Mouse (Mus musculus) lung, postnatal 4 days (tissue): ENCODE results near the gene Kcnn1.
"Not testable (repeated sequence)": the region's sequence is repeated elsewhere in the genome, so short reads cannot be mapped to it uniquely, and the experiment has no call there.

Experiments used
- DNase-seq, 2 experiments: peaks; one replicate each; pipeline ENCODE4 v3.0.0; 2021

The Kcnn1 gene

GRCm38 (mm10) chr8:70862824-70863641 is at the start of gene Kcnn1:
Gene Kcnn1, minus strand, starts transcription at chr8:70863258.
- DNase-seq: no peak

DNA sequence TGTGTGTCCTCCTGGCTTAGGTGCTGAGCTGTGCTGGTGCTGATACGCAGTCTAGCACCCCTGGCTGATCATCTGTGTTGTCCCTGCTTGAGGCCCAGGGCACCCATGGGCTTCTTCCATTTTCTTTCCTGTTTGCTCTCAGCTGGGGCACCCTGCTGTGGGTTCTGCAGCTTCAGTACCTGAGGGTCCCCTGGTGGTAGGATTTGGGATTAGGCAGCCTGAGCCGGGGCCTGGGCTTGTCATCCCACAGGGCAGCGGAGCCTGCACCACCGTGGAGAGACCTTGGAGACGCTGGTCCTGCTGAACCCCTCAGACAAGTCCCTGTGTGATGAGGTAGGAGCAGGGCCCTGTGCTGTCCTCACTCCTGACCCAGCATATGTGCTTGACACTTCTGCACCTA is 48.5 kb upstream of the Kcnn1 start:
- DNase-seq: no peak

GRCm38 (mm10) chr8:70907518-70907917 is 44.5 kb upstream of the Kcnn1 start:
- no peak for DNase-seq

- DNase-seq: peak; percentile 85 to 88
Observed at GRCm38 (mm10) chr8:70905831-70906736, 43.0 kb upstream of the Kcnn1 start, which contains the start of gene Map1s. Gene Map1s, plus strand, starts transcription at chr8:70905932.

- no peak for DNase-seq
Observed at GRCm38 (mm10) chr8:70905463-70905830, 42.4 kb upstream of the Kcnn1 start.

DNA sequence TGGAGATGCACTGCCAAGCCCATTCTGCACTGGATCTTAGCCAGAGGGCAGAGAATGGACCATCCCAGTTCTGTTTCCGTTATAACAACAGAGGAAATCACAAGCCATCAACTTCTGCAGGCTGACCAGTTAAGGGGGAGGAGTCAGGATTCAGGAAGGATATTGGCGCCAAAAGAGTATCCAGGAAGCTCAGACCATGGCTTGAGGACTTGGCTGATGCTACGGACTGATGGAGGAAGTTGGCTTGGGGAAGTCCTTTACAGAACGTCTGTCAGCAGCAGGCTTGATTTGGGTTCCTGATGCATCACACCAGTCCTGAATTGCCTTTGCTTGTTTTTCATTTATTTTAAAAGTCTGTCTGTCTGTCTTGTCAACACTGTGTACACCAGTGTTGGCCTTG is 41.5 kb upstream of the Kcnn1 start:
- DNase-seq: peak; percentile 70 to 72

GRCm38 (mm10) chr8:70903582-70903981 is 40.5 kb upstream of the Kcnn1 start:
- DNase-seq: no peak

DNA sequence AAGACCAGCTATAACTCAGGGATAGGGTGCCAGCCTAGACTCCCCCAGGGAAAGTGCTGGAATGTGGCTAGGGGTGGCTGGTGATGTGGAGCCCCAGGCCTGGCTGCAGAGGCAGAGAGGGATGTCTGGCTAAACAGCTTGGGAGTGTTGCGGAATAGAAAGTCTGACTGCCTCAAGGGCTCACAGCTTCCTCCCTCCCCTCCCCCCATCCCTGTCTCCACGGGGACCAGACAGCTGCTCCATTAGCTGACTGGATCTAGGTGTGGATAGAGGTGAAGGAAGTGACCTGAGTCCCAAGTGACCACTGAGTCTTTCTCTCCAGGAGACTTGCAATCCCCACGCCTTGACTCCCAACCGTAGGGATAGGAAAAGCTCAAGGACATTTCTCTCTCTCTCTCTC is 40.1 kb upstream of the Kcnn1 start:
- DNase-seq: no peak

GRCm38 (mm10) chr8:70902211-70902610 is 39.2 kb upstream of the Kcnn1 start:
- DNase-seq: peak in 1 of 2 experiments; percentile 41

DNA sequence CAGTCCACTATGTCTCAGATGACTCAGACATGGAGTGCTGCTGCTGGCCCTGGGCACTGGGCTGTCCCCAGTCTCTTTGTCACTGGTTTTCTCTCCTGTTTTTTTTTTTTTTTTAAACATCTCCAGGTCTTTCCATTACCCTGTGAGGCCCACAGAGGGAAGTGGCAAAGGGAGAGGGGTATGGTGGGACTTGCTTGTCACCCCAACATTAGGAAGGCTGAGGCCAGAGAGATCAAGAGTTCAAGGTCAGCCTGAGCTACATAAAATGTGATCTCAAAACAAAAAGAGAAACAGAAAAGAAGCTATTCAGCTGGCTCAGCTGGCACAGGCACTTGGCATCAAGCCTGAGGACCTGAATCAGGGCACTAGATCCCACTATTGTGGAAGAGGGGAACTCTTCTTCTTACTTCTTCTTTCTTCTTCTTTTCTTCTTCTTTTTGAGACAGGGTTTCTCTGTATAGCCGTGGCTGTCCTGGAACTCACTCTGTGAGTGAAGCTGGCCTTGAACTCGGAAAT is 37.9 kb upstream of the Kcnn1 start:
- no peak for DNase-seq

- DNase-seq: no peak
Observed at GRCm38 (mm10) chr8:70899226-70899625, 36.2 kb upstream of the Kcnn1 start.

DNA sequence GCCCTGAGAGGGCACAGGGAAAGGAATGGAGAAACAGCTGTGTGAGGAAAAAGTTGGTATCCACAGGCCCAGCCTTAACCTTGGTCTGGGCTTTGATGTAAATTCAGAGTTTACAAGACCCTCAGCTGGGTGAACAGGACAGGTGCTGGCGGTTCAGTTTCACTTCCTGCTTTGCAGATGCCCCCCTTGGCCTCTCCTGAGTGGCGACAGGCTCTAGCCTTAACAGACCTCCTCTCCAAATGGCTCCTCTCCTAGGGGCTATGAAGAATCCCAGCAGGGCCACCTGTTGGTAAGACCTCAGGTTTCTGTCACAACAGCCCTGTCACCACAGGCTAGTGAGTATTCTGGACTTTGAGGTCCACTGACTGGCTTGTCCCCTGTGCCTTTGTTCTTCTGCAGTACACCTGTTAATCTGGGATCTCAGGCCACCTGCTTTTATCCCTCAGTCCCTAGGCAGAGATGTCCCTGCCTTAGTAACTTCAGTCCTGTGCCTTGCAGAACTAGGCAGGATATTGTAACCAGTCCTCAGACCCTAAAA is 35.7 kb upstream of the Kcnn1 start:
- no peak for DNase-seq

DNA sequence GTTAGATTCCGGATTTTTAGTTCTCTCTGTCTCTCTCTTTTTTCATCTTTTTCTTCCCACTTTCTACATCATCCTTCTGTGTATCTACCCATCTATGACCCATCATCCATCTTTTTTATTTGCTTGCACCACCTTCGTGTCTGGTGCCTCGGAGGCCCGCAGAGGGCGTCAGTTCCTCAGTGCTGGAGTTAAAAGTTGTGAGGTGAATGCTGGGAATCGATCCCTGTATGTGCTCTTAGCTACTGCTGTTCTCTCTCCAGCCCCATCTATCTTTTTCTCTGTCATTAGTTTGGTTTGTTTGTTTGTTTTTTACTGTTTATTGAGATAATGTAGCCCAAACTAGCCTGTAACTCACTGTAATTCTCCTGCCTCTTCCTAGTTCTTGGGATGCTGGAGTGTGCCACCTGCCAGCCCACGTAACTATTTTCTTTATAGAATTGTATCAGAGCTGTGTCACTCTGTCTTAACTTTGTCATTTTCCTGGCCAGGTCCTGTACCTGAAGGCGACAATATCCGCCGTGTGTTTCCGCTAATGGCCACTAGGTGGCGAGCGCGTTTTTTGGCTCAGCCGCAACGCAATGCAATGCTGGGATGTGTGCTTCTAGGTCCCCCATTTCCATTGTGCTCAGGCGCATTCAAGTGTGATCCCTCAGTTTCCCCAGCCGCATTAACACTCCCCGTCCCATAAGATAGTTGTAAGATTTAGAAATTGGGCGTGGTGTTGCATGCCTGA is 34.8 kb upstream of the Kcnn1 start:
- peak; percentile 84 to 91 for DNase-seq

DNA sequence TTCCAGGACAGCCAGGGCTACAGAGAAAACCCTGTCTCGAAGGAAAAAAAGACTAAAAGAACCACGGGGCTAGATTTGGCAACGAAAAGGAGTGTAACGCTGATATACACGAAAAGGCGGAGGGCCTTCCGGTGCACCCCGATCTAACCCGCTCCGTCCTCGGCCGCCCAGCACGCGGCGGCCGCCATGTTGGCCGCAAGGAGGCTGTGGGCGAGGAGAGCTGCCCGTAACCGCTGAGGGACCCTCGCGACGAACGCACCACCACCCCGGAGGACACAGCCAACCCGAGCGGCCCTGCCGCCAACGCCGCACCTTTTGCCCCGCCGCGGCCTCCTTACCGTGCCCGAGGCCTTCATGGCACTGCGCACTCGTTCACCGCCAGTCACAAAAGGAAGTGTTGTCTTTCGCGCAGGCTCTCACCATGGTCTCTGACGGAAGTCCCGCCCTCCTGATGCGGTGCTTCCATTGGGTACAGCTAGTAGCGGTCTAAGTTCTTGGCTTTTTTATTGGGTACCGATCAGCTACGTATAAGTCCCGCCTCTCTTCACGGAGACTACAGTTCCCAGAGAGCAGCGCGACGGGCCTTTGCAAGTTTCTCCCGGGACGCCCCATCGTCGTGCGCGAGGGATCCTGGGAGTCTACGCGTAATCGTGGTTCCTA is 34.1 kb upstream of the Kcnn1 start, which contains the start of gene Rpl18a:
Rpl18a (minus strand) TSS at position 392 of the 660 bp plus-strand sequence.
- peak; percentile 94 to 97 for DNase-seq

DNA sequence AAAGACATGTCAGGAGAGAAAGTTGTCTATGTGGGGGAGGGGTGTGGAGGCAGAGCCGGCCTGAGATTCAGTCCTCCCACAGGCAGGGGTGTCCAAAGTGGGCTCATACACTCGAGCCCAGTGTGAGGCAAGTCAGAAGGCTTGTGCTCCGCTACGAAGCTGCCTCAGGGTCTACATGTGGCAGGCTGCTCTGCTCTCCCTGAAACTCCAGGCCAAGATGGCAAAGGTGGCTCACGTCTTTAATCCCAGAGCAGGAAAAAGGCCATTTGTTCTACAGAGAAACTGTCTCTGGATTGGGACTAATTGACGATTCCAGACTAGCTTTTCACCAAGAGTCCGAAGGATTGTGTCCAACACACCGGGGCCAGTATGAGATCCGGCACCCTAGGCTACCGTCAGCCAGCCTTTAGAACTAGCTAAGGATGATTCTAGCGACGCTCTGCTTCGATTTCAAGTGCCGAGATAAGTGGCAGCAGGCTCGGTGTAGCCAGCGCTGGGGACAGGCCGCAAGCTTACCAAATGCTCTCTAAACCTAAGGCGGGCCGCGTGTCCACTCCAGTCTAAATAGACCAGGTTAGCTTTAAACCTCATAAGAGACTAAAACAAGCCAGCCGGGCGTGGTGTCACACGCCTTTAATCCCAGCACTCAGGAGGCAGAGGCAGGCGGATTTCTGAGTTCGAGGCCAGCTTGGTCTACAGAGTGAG is 33.4 kb upstream of the Kcnn1 start:
- DNase-seq: no peak

GRCm38 (mm10) chr8:70895571-70896259 is 32.7 kb upstream of the Kcnn1 start:
- DNase-seq: not testable (repeated sequence)

DNA sequence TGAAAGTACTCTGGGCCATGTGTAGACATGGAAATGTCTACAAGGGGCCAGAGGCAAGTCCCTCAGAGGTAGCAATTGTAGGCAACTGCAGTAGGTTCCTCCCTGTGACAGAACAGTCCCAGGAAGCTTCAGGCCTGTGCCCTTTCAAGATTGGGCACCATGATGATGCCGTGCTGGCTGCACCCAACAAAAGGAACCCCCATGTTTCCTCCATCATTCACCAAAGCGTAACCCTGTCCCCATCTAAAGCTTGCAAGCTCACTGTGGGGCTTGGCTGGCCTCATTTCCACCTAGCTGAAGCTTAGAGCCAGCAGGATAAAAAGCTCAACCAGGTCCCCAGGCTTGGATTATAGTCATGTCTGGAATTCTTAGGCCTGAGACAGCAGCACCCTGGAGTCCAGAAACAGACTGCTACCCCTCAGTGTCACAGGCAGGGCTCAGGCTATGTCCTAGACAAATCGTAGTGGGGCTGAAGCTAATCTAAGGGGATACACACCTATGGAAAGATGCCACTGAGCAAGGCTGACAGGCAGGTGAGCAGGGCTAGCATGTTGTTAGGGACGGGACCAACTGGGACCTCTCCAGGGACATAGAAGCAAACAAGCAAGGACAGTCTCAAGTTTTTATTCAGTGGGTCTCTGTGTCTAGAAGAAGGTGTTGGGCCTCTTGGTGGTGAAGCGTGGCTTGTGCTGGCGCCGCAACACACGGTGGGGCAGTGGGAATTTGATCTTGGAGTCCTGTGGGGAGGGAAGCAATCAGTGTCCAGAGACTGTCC is 31.9 kb upstream of the Kcnn1 start:
- no peak for DNase-seq

DNA sequence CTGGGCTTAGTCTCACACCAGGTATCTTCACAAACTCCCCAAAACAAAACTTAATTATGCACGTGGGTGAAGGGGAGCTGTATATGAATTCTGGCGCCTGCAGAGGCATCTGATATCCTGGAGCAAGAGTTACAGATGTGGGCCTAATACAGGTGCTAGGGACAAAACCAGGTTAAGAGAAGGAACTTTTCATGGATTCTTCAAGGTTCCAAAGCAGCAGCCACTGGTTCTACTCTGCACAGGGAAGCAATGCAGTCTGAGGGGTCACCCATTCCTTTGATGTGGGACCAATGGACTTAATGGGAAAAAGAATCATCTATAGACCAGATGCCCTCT is 31.3 kb upstream of the Kcnn1 start:
- no peak for DNase-seq

DNA sequence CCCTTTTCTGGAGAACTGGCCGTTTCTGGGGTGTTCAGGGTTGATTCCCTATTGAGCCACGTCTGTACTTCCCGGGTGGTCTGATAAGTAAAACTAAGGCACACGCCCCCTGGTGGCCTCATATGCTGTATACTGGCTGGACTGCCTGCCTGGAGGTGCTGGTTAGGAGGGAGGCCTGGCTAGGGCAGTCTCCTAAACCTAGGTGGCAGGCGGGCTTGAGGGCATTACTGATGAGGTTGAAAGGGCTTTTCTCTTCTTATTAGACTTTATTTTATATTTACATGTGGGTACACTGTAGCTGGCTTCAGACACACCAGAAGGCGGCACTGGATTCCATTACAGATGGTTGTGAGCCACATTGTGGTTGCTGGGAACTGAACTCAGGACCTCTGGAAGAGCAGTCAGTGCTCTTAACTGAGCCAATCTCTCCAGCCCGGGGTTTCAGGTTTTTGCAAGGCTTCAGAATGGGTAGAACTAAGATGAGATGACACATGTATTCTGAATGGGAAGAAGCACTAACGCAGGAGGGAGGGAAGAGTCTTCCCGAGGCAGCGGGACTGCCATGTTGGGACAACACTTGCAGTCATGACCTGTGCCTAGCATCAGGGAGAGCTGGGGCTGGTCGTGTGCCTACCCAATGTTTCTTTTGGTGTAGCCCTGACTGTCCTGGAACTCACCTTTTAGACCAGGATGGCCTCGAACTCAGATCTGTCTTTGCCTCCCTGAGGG is 30.8 kb upstream of the Kcnn1 start:
- peak; percentile 76 to 83 for DNase-seq
